Mouse (Mus musculus) neural tube, embryonic 11.5 days (tissue): ENCODE measurements around the gene Zfp69. TPM values are rescaled to one million over a fixed set of nuclear protein-coding genes. Genes with fewer than 3 reads are reported as not detected.

Source experiments
- ATAC-seq: fragments of 200-750 bp; cut with Nextera tagmentation; 2 replicates; pipeline ENCODE4 v1.8.0; 2017; ENCODE audit warnings: moderate number of reproducible peaks, mild to moderate bottlenecking, moderate TSS enrichment, moderate library complexity; ENCODE audit not compliant: insufficient read depth, low FRiP score, low TSS enrichment
- DNase-seq: peaks from one replicate; pipeline ENCODE4 v3.0.0-alpha.2; 2015; ENCODE audit warnings: low spot score
- H3K27ac ChIP-seq: fragments of 300-500 bp; sonication (generic); 2 replicates; pipeline ENCODE4 v1.5.1; 2014; ENCODE audit warnings: low read depth, mild to moderate bottlenecking, low read length
- H3K27me3 ChIP-seq: fragments of 300-500 bp; sonication (generic); 2 replicates; pipeline ENCODE4 v1.6.1; 2014; ENCODE audit warnings: mild to moderate bottlenecking, low read length, mixed read lengths; ENCODE audit not compliant: control insufficient read depth, insufficient read depth
- H3K36me3 ChIP-seq: fragments of 300-500 bp; sonication (generic); 2 replicates; pipeline ENCODE4 v1.6.1; 2014; ENCODE audit warnings: mild to moderate bottlenecking, low read length, moderate library complexity, mixed read lengths; ENCODE audit not compliant: control insufficient read depth, insufficient read depth
- H3K4me1 ChIP-seq: fragments of 300-500 bp; sonication (generic); 2 replicates; pipeline ENCODE4 v1.6.1; 2014; ENCODE audit warnings: low read length, mixed read lengths; ENCODE audit not compliant: control insufficient read depth, insufficient read depth
- H3K4me2 ChIP-seq: fragments of 300-500 bp; sonication (generic); 2 replicates; pipeline ENCODE4 v1.6.1; 2014; ENCODE audit warnings: low read depth, mild to moderate bottlenecking, moderate library complexity
- H3K4me3 ChIP-seq: fragments of 300-500 bp; sonication (generic); 2 replicates; pipeline ENCODE4 v1.5.1; 2014; ENCODE audit warnings: low read depth, low read length
- H3K9ac ChIP-seq: fragments of 300-500 bp; sonication (generic); 2 replicates; pipeline ENCODE4 v1.6.1; 2014; ENCODE audit warnings: mild to moderate bottlenecking, low read length
- H3K9me3 ChIP-seq: fragments of 300-500 bp; sonication (generic); 2 replicates; pipeline ENCODE4 v1.6.1; 2016; ENCODE audit warnings: low read length; ENCODE audit not compliant: control insufficient read depth
- WGBS: fragments of 180-500 bp; shearing (Covaris S2); extraction: QIAGEN DNeasy Blood & Tissue Kit; methylation state at CpG from one replicate; pipeline ENCODE4 v1.1.7; 2014; 5-methylcytosine and 5-hydroxymethylcytosine counted together
- polyA plus RNA-seq: library from polyadenylated mRNA; unstranded; fragments of >200 nt; fragmentation: Nextera tagmentation; extraction: Ambion mirVana; gene quantifications from 2 replicates; pipeline ENCODE4 v1.2.1, GENCODE M21; 2014

Zfp69 gene
- polyA plus RNA-seq, 1 experiment from 2014 or later = 9.7 TPM

- Histone ChIP-seq H3K4me3 (peak overlapping the region; percentile 76), H3K9me3 (no peaks in the 10 kb centered on the region), H3K4me2 (peak overlapping the region; percentile 77), H3K4me1 (0 out of 2 replicates have a peak, but pooled peaks cover 7% of the 10 kb centered on the region), H3K27me3 (no peaks in the 10 kb centered on the region), H3K9ac (peak overlapping the region; percentile 89), H3K27ac (peak overlapping the region; percentile 85), H3K36me3 (no peaks in the 10 kb centered on the region; the same call in 1 of the 2 replicates)
- WGBS = 7% methylated on average over 20 of the region's 20 CpGs
- DNase-seq (peak; percentile 16), ATAC-seq (peak; percentile 10; the same call in 1 of the 2 replicates)
These were observed 604 bp downstream of the Zfp69 start for GRCm38 (mm10) chr4:120950763-120951427.

- Histone ChIP-seq H3K9me3 (no peaks in the 10 kb centered on the region), H3K9ac (no peak overlapping the region), H3K4me1 (0 out of 2 replicates have a peak, but pooled peaks cover 7% of the 10 kb centered on the region), H3K27ac (no peak overlapping the region), H3K4me3 (no peak overlapping the region), H3K27me3 (no peaks in the 10 kb centered on the region), H3K36me3 (no peaks in the 10 kb centered on the region; the same call in 1 of the 2 replicates), H3K4me2 (no peak overlapping the region)
- WGBS = 78% methylated on average over 3 of the region's 3 CpGs
- ATAC-seq (no peak), DNase-seq (no peak)
These were observed 2.6 kb downstream of the Zfp69 start for GRCm38 (mm10) chr4:120948938-120949337.

DNA sequence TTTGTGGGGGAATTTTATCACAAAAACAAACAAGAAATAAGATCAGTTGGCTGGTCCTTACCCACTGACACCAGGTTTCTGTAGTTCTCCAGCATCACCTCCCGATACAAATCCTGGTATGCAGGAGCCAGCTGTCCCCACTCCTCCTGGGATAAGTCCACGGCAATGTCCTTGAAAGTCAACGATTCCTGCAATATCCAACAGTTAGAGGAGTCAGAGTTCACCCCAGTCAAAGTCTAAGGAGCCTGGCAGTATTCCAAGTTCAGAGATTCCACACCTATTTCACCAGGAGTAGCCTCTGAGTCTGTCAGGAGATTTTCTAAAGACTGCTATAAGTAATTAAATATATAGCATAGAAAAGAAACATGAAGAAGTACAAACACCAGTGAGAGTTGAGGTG, 16.5 kb downstream of the Zfp69 start:
- no peak overlapping the region for H3K4me3 ChIP-seq
- H3K9ac ChIP-seq = no peak overlapping the region
- H3K4me1 ChIP-seq = no peaks in the 10 kb centered on the region
- 86% methylated on average over 3 of the region's 3 CpGs for WGBS
- no peaks in the 10 kb centered on the region for H3K27me3 ChIP-seq
- DNase-seq (no peak), ATAC-seq (no peak)
- H3K4me2 ChIP-seq = no peak overlapping the region
- no peak overlapping the region for H3K27ac ChIP-seq
- peaks cover 4% of the 10 kb centered on the region; the same call in 1 of the 2 replicates for H3K36me3 ChIP-seq
- H3K9me3 ChIP-seq = no peaks in the 10 kb centered on the region

GRCm38 (mm10) chr4:120930736-120931135, 20.8 kb downstream of the Zfp69 start:
- WGBS = 95% methylated on average over 18 of the region's 18 CpGs
- Histone ChIP-seq H3K4me1 (no peaks in the 10 kb centered on the region), H3K9ac (no peak overlapping the region), H3K27me3 (no peaks in the 10 kb centered on the region), H3K27ac (no peak overlapping the region), H3K4me3 (no peak overlapping the region), H3K36me3 (peaks cover 4% of the 10 kb centered on the region; the same call in 1 of the 2 replicates), H3K9me3 (no peaks in the 10 kb centered on the region), H3K4me2 (no peak overlapping the region)
- ATAC-seq (no peak), DNase-seq (no peak)

- Histone ChIP-seq H3K4me3 (no peak overlapping the region), H3K4me1 (no peaks in the 10 kb centered on the region), H3K36me3 (peaks cover 2% of the 10 kb centered on the region; the same call in 1 of the 2 replicates), H3K4me2 (no peak overlapping the region), H3K27ac (no peak overlapping the region), H3K9ac (no peak overlapping the region), H3K27me3 (no peaks in the 10 kb centered on the region), H3K9me3 (no peaks in the 10 kb centered on the region)
- ATAC-seq (no peak), DNase-seq (no peak)
- 79% methylated on average over 3 of the region's 3 CpGs for WGBS
These were observed 22.8 kb downstream of the Zfp69 start for GRCm38 (mm10) chr4:120928686-120929085.

GRCm38 (mm10) chr4:120925386-120925785, 26.1 kb downstream of the Zfp69 start:
- Histone ChIP-seq H3K36me3 (peaks cover 11% of the 10 kb centered on the region), H3K27ac (peak overlapping the region; percentile 67; the same call in 1 of the 2 replicates), H3K9me3 (no peaks in the 10 kb centered on the region), H3K4me3 (peak overlapping the region; percentile 65), H3K27me3 (no peaks in the 10 kb centered on the region), H3K4me2 (peak overlapping the region; percentile 73), H3K9ac (peak overlapping the region; percentile 84), H3K4me1 (no peaks in the 10 kb centered on the region)
- no peak for DNase-seq
- ATAC-seq = no peak
- 14% methylated on average over 3 of the region's 3 CpGs for WGBS

GRCm38 (mm10) chr4:120924554-120925299, 26.8 kb downstream of the Zfp69 start, which contains the start of gene Exo5:
Gene Exo5, minus strand, starts transcription at chr4:120925017.
- H3K9me3 ChIP-seq = no peaks in the 10 kb centered on the region
- H3K4me3 ChIP-seq = peak within 1 kb of the TSS; percentile 65
- H3K4me2 ChIP-seq = peak within 1 kb of the TSS; percentile 73
- no peaks in the 10 kb centered on the region for H3K4me1 ChIP-seq
- peak within 1 kb of the TSS; percentile 67 for H3K27ac ChIP-seq
- ATAC-seq = peak; percentile 98
- no peaks in the 10 kb centered on the region for H3K27me3 ChIP-seq
- peak within 1 kb of the TSS; percentile 84 for H3K9ac ChIP-seq
- WGBS = under 1% methylated on average over 33 of the region's 33 CpGs
- DNase-seq = peak; percentile 96
- peaks cover 13% of the 10 kb centered on the region for H3K36me3 ChIP-seq

- no peak overlapping the region for H3K4me2 ChIP-seq
- DNase-seq (no peak), ATAC-seq (no peak)
- H3K36me3 ChIP-seq = peaks cover 13% of the 10 kb centered on the region
- H3K4me1 ChIP-seq = no peaks in the 10 kb centered on the region
- H3K27ac ChIP-seq = no peak overlapping the region
- H3K9me3 ChIP-seq = no peaks in the 10 kb centered on the region
- no peak overlapping the region for H3K4me3 ChIP-seq
- no peaks in the 10 kb centered on the region for H3K27me3 ChIP-seq
- WGBS = 97% methylated on average over 8 of the region's 8 CpGs
- H3K9ac ChIP-seq = no peak overlapping the region
These were observed 30.0 kb downstream of the Zfp69 start for GRCm38 (mm10) chr4:120921461-120921860.
